30 mouse cellular contexts compared by ENCODE assay signal in genomic region chr13:15520353-15520752, GRCm38 (mm10). TPM values are rescaled to one million over a fixed set of nuclear protein-coding genes. Genes with fewer than 3 reads are reported as not detected.
DNase-seq lines count a peak whose midpoint lies in the region; ATAC-seq and TF ChIP-seq lines count a peak whose summit lies in the region.
"Had no signal": no experiment of that assay in that cellular context is flagged by ENCODE, and none has a peak within 500 bp of the region (broad histone marks: within the 10 kb centered on the region; RNA-seq: fewer than 3 reads in every experiment).

No protein-coding gene starts in this region.

- no peak overlapping the region for H3K4me3 ChIP-seq in forebrain, postnatal 0 days (ENCODE audit: low read depth, low read length)
- H3K4me3 ChIP-seq in forebrain, embryonic 10.5 days: no peak overlapping the region
- no peak overlapping the region for H3K4me3 ChIP-seq in hindbrain, postnatal 0 days (ENCODE audit: low read length)
- H3K4me3 ChIP-seq in hindbrain, embryonic 11.5 days (ENCODE audit: low read depth, low read length): no peak overlapping the region
- no peak overlapping the region for H3K4me3 ChIP-seq in midbrain, embryonic 14.5 days (replicated peaks; ENCODE audit: low read depth, low read length)
- no peak overlapping the region for H3K4me3 ChIP-seq in midbrain, postnatal 0 days (ENCODE audit: low read depth, low read length)
- H3K4me3 ChIP-seq: heart, embryonic 12.5 days; heart, embryonic 15.5 days; hindbrain, embryonic 10.5 days; hindbrain, embryonic 15.5 days had no signal

- no peak overlapping the region for H3K27ac ChIP-seq in forebrain, postnatal 0 days (ENCODE audit: low read depth, low read length)
- H3K27ac ChIP-seq in forebrain, embryonic 10.5 days: no peak overlapping the region
- H3K27ac ChIP-seq in hindbrain, postnatal 0 days: no peak overlapping the region
- no peak overlapping the region for H3K27ac ChIP-seq in hindbrain, embryonic 11.5 days (ENCODE audit: low read depth, low read length)
- H3K27ac ChIP-seq in midbrain, embryonic 14.5 days (replicated peaks; ENCODE audit: low read depth, low read length): 0 out of 2 replicates have a peak overlapping the region, but pooled peaks have one; percentile 27
- no peak overlapping the region for H3K27ac ChIP-seq in midbrain, postnatal 0 days (ENCODE audit: low read depth, low read length)
- H3K27ac ChIP-seq: heart, embryonic 15.5 days; hindbrain, embryonic 10.5 days; hindbrain, embryonic 15.5 days had no signal

- no peak for TF ChIP-seq CTCF in forebrain, postnatal 0 days (IDR thresholded peaks at IDR 0.05; ENCODE audit: low read depth)
- TF ChIP-seq CTCF in hindbrain, postnatal 0 days (IDR thresholded peaks at IDR 0.05; ENCODE audit: low read depth): no peak
- TF ChIP-seq CTCF in midbrain, postnatal 0 days (IDR thresholded peaks at IDR 0.05): no peak

- no peaks in the 10 kb centered on the region for H3K36me3 ChIP-seq in forebrain, postnatal 0 days (ENCODE audit: insufficient read depth)
- H3K36me3 ChIP-seq in forebrain, embryonic 10.5 days (replicated peaks): peaks cover 50% of the 10 kb centered on the region
- H3K36me3 ChIP-seq in hindbrain, postnatal 0 days (ENCODE audit: insufficient read depth, low read length): no peaks in the 10 kb centered on the region
- no peaks in the 10 kb centered on the region for H3K36me3 ChIP-seq in hindbrain, embryonic 11.5 days (ENCODE audit: control insufficient read depth, insufficient read depth, low read length)
- H3K36me3 ChIP-seq in midbrain, embryonic 14.5 days (ENCODE audit: control insufficient read depth, insufficient read depth, low read length): no peaks in the 10 kb centered on the region
- H3K36me3 ChIP-seq in midbrain, postnatal 0 days (ENCODE audit: insufficient read depth, low read length): no peaks in the 10 kb centered on the region
- H3K36me3 ChIP-seq: G1E; heart, embryonic 12.5 days; heart, embryonic 15.5 days; hindbrain, embryonic 15.5 days had no signal

- 0 out of 2 replicates have a peak, but pooled peaks have one; percentile 42 for ATAC-seq in forebrain, postnatal 0 days
- ATAC-seq in hindbrain, postnatal 0 days: peak; percentile 66
- ATAC-seq in hindbrain, embryonic 11.5 days (ENCODE audit: low FRiP score): no peak
- no peak for ATAC-seq in midbrain, embryonic 14.5 days (ENCODE audit: low FRiP score, low TSS enrichment)
- ATAC-seq in midbrain, postnatal 0 days (ENCODE audit: low FRiP score): no peak
- ATAC-seq: forebrain, embryonic 14.5 days; inflammation-experienced regulatory T-cells, adult 6 months; intestine, embryonic 16.5 days; Patski had no signal

- no peaks in the 10 kb centered on the region for H3K27me3 ChIP-seq in forebrain, postnatal 0 days (ENCODE audit: insufficient read depth, low read length)
- no peaks in the 10 kb centered on the region for H3K27me3 ChIP-seq in forebrain, embryonic 10.5 days (ENCODE audit: poor library complexity, severe bottlenecking)
- no peaks in the 10 kb centered on the region for H3K27me3 ChIP-seq in hindbrain, postnatal 0 days (ENCODE audit: insufficient read depth, low read length)
- no peaks in the 10 kb centered on the region for H3K27me3 ChIP-seq in hindbrain, embryonic 11.5 days (ENCODE audit: control insufficient read depth, insufficient read depth, low read length)
- no peaks in the 10 kb centered on the region for H3K27me3 ChIP-seq in midbrain, embryonic 14.5 days (ENCODE audit: control insufficient read depth, insufficient read depth, low read length)
- H3K27me3 ChIP-seq in midbrain, postnatal 0 days (ENCODE audit: insufficient read depth, low read length): no peaks in the 10 kb centered on the region
- H3K27me3 ChIP-seq: CH12.LX; heart, embryonic 12.5 days; heart, embryonic 15.5 days; hindbrain, embryonic 15.5 days; Patski had no signal

- WGBS in forebrain, postnatal 0 days: 36% methylated on average over 2 of the region's 2 CpGs
- 76% methylated on average over 2 of the region's 2 CpGs for WGBS in forebrain, embryonic 10.5 days
- 29% methylated on average over 2 of the region's 2 CpGs for WGBS in hindbrain, postnatal 0 days
- WGBS in hindbrain, embryonic 11.5 days: 56% methylated on average over 2 of the region's 2 CpGs
- WGBS in midbrain, embryonic 14.5 days: 47% methylated on average over 2 of the region's 2 CpGs
- WGBS in midbrain, postnatal 0 days: 23% methylated on average over 2 of the region's 2 CpGs

- H3K9me3 ChIP-seq in forebrain, postnatal 0 days (ENCODE audit: low read length): no peaks in the 10 kb centered on the region
- no peaks in the 10 kb centered on the region for H3K9me3 ChIP-seq in forebrain, embryonic 10.5 days
- H3K9me3 ChIP-seq in hindbrain, postnatal 0 days (ENCODE audit: low read length): no peaks in the 10 kb centered on the region
- no peaks in the 10 kb centered on the region for H3K9me3 ChIP-seq in hindbrain, embryonic 11.5 days (ENCODE audit: control insufficient read depth, low read length)
- no peaks in the 10 kb centered on the region for H3K9me3 ChIP-seq in midbrain, embryonic 14.5 days (ENCODE audit: control insufficient read depth, low read length)
- no peaks in the 10 kb centered on the region for H3K9me3 ChIP-seq in midbrain, postnatal 0 days (ENCODE audit: low read length)
- H3K9me3 ChIP-seq: G1E; heart, embryonic 12.5 days; heart, embryonic 15.5 days; hindbrain, embryonic 10.5 days; hindbrain, embryonic 15.5 days had no signal

- H3K4me1 ChIP-seq in forebrain, postnatal 0 days (ENCODE audit: insufficient read depth): no peaks in the 10 kb centered on the region
- peaks cover 41% of the 10 kb centered on the region for H3K4me1 ChIP-seq in forebrain, embryonic 10.5 days
- H3K4me1 ChIP-seq in hindbrain, postnatal 0 days (ENCODE audit: insufficient read depth, low read length): no peaks in the 10 kb centered on the region
- no peaks in the 10 kb centered on the region for H3K4me1 ChIP-seq in hindbrain, embryonic 11.5 days (replicated peaks; ENCODE audit: control insufficient read depth, insufficient read depth, low read length)
- H3K4me1 ChIP-seq in midbrain, embryonic 14.5 days (ENCODE audit: control insufficient read depth, insufficient read depth, low read length): no peaks in the 10 kb centered on the region
- peaks cover 5% of the 10 kb centered on the region; the same call in 1 of the 2 replicates for H3K4me1 ChIP-seq in midbrain, postnatal 0 days (ENCODE audit: insufficient read depth, low read length)

- no peak overlapping the region for H3K9ac ChIP-seq in forebrain, postnatal 0 days
- no peak overlapping the region for H3K9ac ChIP-seq in hindbrain, postnatal 0 days (replicated peaks; ENCODE audit: low read length)
- no peak overlapping the region for H3K9ac ChIP-seq in hindbrain, embryonic 11.5 days (ENCODE audit: low read depth, low read length)
- no peak overlapping the region for H3K9ac ChIP-seq in midbrain, embryonic 14.5 days (replicated peaks; ENCODE audit: low read length)
- H3K9ac ChIP-seq in midbrain, postnatal 0 days (replicated peaks; ENCODE audit: low read length, poor library complexity, severe bottlenecking): no peak overlapping the region
- H3K9ac ChIP-seq: heart, embryonic 12.5 days; heart, embryonic 15.5 days; hindbrain, embryonic 15.5 days had no signal

- peak; percentile 28 to 42 for DNase-seq in cerebellum, postnatal 14 days
- DNase-seq in cerebellum, adult 11-12 months: no peak
- DNase-seq in forebrain, postnatal 0 days: no peak
- no peak for DNase-seq in forebrain, embryonic 10.5 days (ENCODE audit: extremely low spot score, low spot score)
- no peak for DNase-seq in hindbrain, postnatal 0 days (ENCODE audit: low spot score)
- DNase-seq in hindbrain, embryonic 11.5 days (ENCODE audit: low spot score): no peak
- DNase-seq in midbrain, embryonic 14.5 days: no peak
- no peak for DNase-seq in midbrain, postnatal 0 days (ENCODE audit: low spot score)
- DNase-seq: adrenal gland, adult 8-10 months; adrenal gland, postnatal 25 days; B cell, adult 2 months; cerebellum, adult 18-20 months; cerebellum, adult 9-11 months; gastrocnemius, postnatal 10 days; gastrocnemius, postnatal 36 days; heart, postnatal 10 days; heart, postnatal 36 days; kidney, adult 18-20 months; kidney, adult 9 months had no signal

- H3K4me2 ChIP-seq in forebrain, postnatal 0 days (ENCODE audit: low read depth): no peak overlapping the region
- H3K4me2 ChIP-seq in hindbrain, postnatal 0 days (ENCODE audit: low read depth, low read length): no peak overlapping the region
- no peak overlapping the region for H3K4me2 ChIP-seq in hindbrain, embryonic 11.5 days (replicated peaks; ENCODE audit: low read depth, low read length)
- H3K4me2 ChIP-seq in midbrain, embryonic 14.5 days (ENCODE audit: low read length): no peak overlapping the region
- no peak overlapping the region for H3K4me2 ChIP-seq in midbrain, postnatal 0 days (ENCODE audit: low read depth, low read length, poor library complexity, severe bottlenecking)
- H3K4me2 ChIP-seq: heart, embryonic 12.5 days; heart, embryonic 15.5 days; hindbrain, embryonic 15.5 days had no signal

RNA-seq across cellular contexts. Expression of gene Gli3, which starts 57.3 kb away (rescaled TPM):
- 4.2 and 6.4 TPM in 2 replicates for total RNA-seq in forebrain, postnatal 0 days (2014; rRNA removed)
- polyA plus RNA-seq in forebrain, postnatal 0 days (2015; fragmentation: Nextera tagmentation; extraction: Ambion mirVana): 2.0 and 3.4 TPM in 2 replicates
- polyA plus RNA-seq in forebrain, embryonic 10.5 days (2016; fragmentation: Nextera tagmentation; extraction: Ambion mirVana): 60.3 and 62.2 TPM in 2 replicates
- total RNA-seq in hindbrain, postnatal 0 days (2014; rRNA removed): 7.3 and 9.6 TPM in 2 replicates
- polyA plus RNA-seq in hindbrain, postnatal 0 days (2015; fragmentation: Nextera tagmentation; extraction: Ambion mirVana): 3.0 and 3.7 TPM in 2 replicates
- 31.0 and 34.5 TPM in 2 replicates for polyA plus RNA-seq in hindbrain, embryonic 11.5 days (2014; fragmentation: Nextera tagmentation; extraction: Ambion mirVana)
- polyA plus RNA-seq in midbrain, embryonic 14.5 days (2014; fragmentation: Nextera tagmentation; extraction: Ambion mirVana): 8.5 and 14.1 TPM in 2 replicates
- total RNA-seq in midbrain, postnatal 0 days (2014; rRNA removed): 9.2 and 10.3 TPM in 2 replicates
- 3.2 and 3.9 TPM in 2 replicates for polyA plus RNA-seq in midbrain, postnatal 0 days (2015; fragmentation: Nextera tagmentation; extraction: Ambion mirVana)
- total RNA-seq: CH12.LX; granulocyte monocyte progenitor cell, adult 5-6 weeks had no signal
- polyA plus RNA-seq: G1E had no signal

Comparison
In these comparisons a context has a peak if more than half of its experiments do, and no peak if none do; other contexts are left out.
1. DNase-seq: peak in cerebellum, postnatal 14 days (2 of 2); none in cerebellum, adult 11-12 months (single experiment), forebrain, postnatal 0 days (single experiment), forebrain, embryonic 10.5 days (single experiment), hindbrain, postnatal 0 days (single experiment), hindbrain, embryonic 11.5 days (single experiment), midbrain, embryonic 14.5 days (single experiment) and midbrain, postnatal 0 days (single experiment).
2. ATAC-seq: peak in forebrain, postnatal 0 days (single experiment) and hindbrain, postnatal 0 days (single experiment); none in hindbrain, embryonic 11.5 days (single experiment), midbrain, embryonic 14.5 days (single experiment) and midbrain, postnatal 0 days (single experiment).